Mouse (Mus musculus) large intestine, adult 2 months (tissue): Measurements from ENCODE around the gene Chst3. TPM values are rescaled to one million over a fixed set of nuclear protein-coding genes. Genes with fewer than 3 reads are reported as not detected.

Experiments
- polyA plus RNA-seq: library from polyadenylated mRNA; depleted of rRNA; stranded (reverse); fragments of >200 nt; gene quantifications from 2 replicates; pipeline ENCODE4 v1.2.3, GENCODE M21; 2012; rRNA removed

Chst3 gene
- polyA plus RNA-seq, 1 experiment = 3.3 TPM

Other genes starting within 250 kb of the Chst3 start
- gene Ascc1, start 216.5 kb downstream of the Chst3 start, polyA plus RNA-seq = 18.8 and 21.2 TPM in 2 replicates
- gene Anapc16, start 216.1 kb downstream of the Chst3 start, polyA plus RNA-seq = 56.3 and 60.6 TPM in 2 replicates
- gene Spock2, start 113.0 kb downstream of the Chst3 start, polyA plus RNA-seq = 3.6 and 3.7 TPM in 2 replicates
- 644 and 784 TPM in 2 replicates for gene Psap, start 58.4 kb upstream of the Chst3 start, polyA plus RNA-seq
- gene Vsir, start 127.6 kb upstream of the Chst3 start, polyA plus RNA-seq = 22.6 and 40.7 TPM in 2 replicates
- 0.27 and 0.30 TPM in 2 replicates for gene Gm17455, start 180.5 kb upstream of the Chst3 start, polyA plus RNA-seq